Mouse (Mus musculus): Measurements from ENCODE around the gene Cct7. TPM values are rescaled to one million over a fixed set of nuclear protein-coding genes. Genes with fewer than 3 reads are reported as not detected.

Cct7 gene
- polyA plus RNA-seq (2015; fragmentation: Nextera tagmentation; extraction: Ambion mirVana), result 559 and 582 TPM in 2 replicates

- peak; percentile 94 for ATAC-seq (ENCODE audit: low FRiP score)
- Histone ChIP-seq H3K27me3 (replicated peaks) (no peaks in the 10 kb centered on the region), H3K4me2 (peak within 1 kb of the TSS; percentile 96), H3K27ac (replicated peaks) (peak within 1 kb of the TSS; percentile 87), H3K4me3 (replicated peaks) (peak within 1 kb of the TSS; percentile 78), H3K9me3 (replicated peaks) (no peaks in the 10 kb centered on the region), H3K9ac (replicated peaks) (peak within 1 kb of the TSS; percentile 67), H3K36me3 (peaks cover 12% of the 10 kb centered on the region), H3K4me1 (peaks cover 41% of the 10 kb centered on the region)
- WGBS, result 3% methylated on average over 95 of the region's 96 CpGs
Measured at GRCm38 (mm10) chr6:85450697-85451663, at the start of gene Cct7. Gene Cct7 (plus strand): TSS chr6:85451514.

GRCm38 (mm10) chr6:85402613-85403012, 48.7 kb upstream of the Cct7 start:
- no peak overlapping the region for H3K4me2 ChIP-seq
- no peaks in the 10 kb centered on the region for H3K36me3 ChIP-seq
- ATAC-seq (ENCODE audit: low FRiP score), result no peak
- peaks cover 5% of the 10 kb centered on the region; the same call in 1 of the 2 replicates for H3K4me1 ChIP-seq
- no peak overlapping the region for H3K4me3 ChIP-seq (replicated peaks)
- H3K27me3 ChIP-seq (replicated peaks), result peaks cover 12% of the 10 kb centered on the region
- H3K27ac ChIP-seq (replicated peaks), result peak overlapping the region; percentile 41; the same call in 1 of the 2 replicates
- no peaks in the 10 kb centered on the region for H3K9me3 ChIP-seq (replicated peaks)
- no peak overlapping the region for H3K9ac ChIP-seq (replicated peaks)
- 50% methylated on average over 2 of the region's 2 CpGs for whole genome bisulfite sequencing

- Histone ChIP-seq H3K4me2 (no peak overlapping the region), H3K9ac (replicated peaks) (no peak overlapping the region), H3K9me3 (replicated peaks) (no peaks in the 10 kb centered on the region), H3K4me1 (peaks cover 5% of the 10 kb centered on the region; the same call in 1 of the 2 replicates), H3K27ac (replicated peaks) (peak overlapping the region; percentile 41; the same call in 1 of the 2 replicates), H3K4me3 (replicated peaks) (no peak overlapping the region), H3K36me3 (no peaks in the 10 kb centered on the region), H3K27me3 (replicated peaks) (peaks cover 17% of the 10 kb centered on the region)
- 60% methylated on average over 10 of the region's 10 CpGs for WGBS
- no peak for ATAC-seq (ENCODE audit: low FRiP score)
Measured at GRCm38 (mm10) chr6:85403039-85403438, 48.3 kb upstream of the Cct7 start.

- Histone ChIP-seq H3K36me3 (no peaks in the 10 kb centered on the region), H3K4me3 (replicated peaks) (peak overlapping the region; percentile 29), H3K4me2 (peak overlapping the region; percentile 55), H3K9me3 (replicated peaks) (no peaks in the 10 kb centered on the region), H3K4me1 (peaks cover 5% of the 10 kb centered on the region), H3K27me3 (replicated peaks) (peaks cover 42% of the 10 kb centered on the region), H3K9ac (replicated peaks) (peak overlapping the region; percentile 44), H3K27ac (replicated peaks) (no peak overlapping the region)
- no peak for ATAC-seq (ENCODE audit: low FRiP score)
- WGBS, result 1% methylated on average over 31 of the region's 31 CpGs
Measured at GRCm38 (mm10) chr6:85409003-85409402, 42.3 kb upstream of the Cct7 start.

GRCm38 (mm10) chr6:85410771-85411273, 40.5 kb upstream of the Cct7 start:
- no peak overlapping the region for H3K27ac ChIP-seq (replicated peaks)
- H3K4me1 ChIP-seq, result peaks cover 5% of the 10 kb centered on the region
- H3K9me3 ChIP-seq (replicated peaks), result no peaks in the 10 kb centered on the region
- H3K27me3 ChIP-seq (replicated peaks), result peaks cover 42% of the 10 kb centered on the region
- H3K4me3 ChIP-seq (replicated peaks), result no peak overlapping the region
- no peaks in the 10 kb centered on the region for H3K36me3 ChIP-seq
- 8% methylated on average over 13 of the region's 13 CpGs for WGBS
- 0 out of 2 replicates have a peak overlapping the region, but pooled peaks have one; percentile 13 for H3K4me2 ChIP-seq
- H3K9ac ChIP-seq (replicated peaks), result no peak overlapping the region
- ATAC-seq (ENCODE audit: low FRiP score), result peak; percentile 72

GRCm38 (mm10) chr6:85415829-85416228, 35.5 kb upstream of the Cct7 start:
- no peaks in the 10 kb centered on the region for H3K4me1 ChIP-seq
- H3K36me3 ChIP-seq, result no peaks in the 10 kb centered on the region
- ATAC-seq (ENCODE audit: low FRiP score), result no peak
- H3K4me2 ChIP-seq, result no peak overlapping the region
- H3K9ac ChIP-seq (replicated peaks), result no peak overlapping the region
- no peaks in the 10 kb centered on the region; the same call in 1 of the 2 replicates for H3K27me3 ChIP-seq (replicated peaks)
- 56% methylated on average over 3 of the region's 3 CpGs for WGBS
- no peak overlapping the region for H3K27ac ChIP-seq (replicated peaks)
- H3K9me3 ChIP-seq (replicated peaks), result no peaks in the 10 kb centered on the region
- H3K4me3 ChIP-seq (replicated peaks), result no peak overlapping the region

GRCm38 (mm10) chr6:85419150-85419549, 32.2 kb upstream of the Cct7 start:
- no peak for ATAC-seq (ENCODE audit: low FRiP score)
- Histone ChIP-seq H3K9ac (replicated peaks) (no peak overlapping the region), H3K4me1 (no peaks in the 10 kb centered on the region), H3K4me2 (no peak overlapping the region), H3K9me3 (replicated peaks) (no peaks in the 10 kb centered on the region), H3K4me3 (replicated peaks) (no peak overlapping the region), H3K27ac (replicated peaks) (no peak overlapping the region), H3K27me3 (replicated peaks) (peaks cover 14% of the 10 kb centered on the region), H3K36me3 (no peaks in the 10 kb centered on the region)
- WGBS, result 88% methylated on average over 2 of the region's 2 CpGs

- no peak for ATAC-seq (ENCODE audit: low FRiP score)
- no peak within 1 kb of the TSS for H3K9ac ChIP-seq (replicated peaks)
- no peak within 1 kb of the TSS for H3K4me3 ChIP-seq (replicated peaks)
- no peak within 1 kb of the TSS for H3K27ac ChIP-seq (replicated peaks)
- peaks cover 15% of the 10 kb centered on the region for H3K27me3 ChIP-seq (replicated peaks)
- WGBS, result 14% methylated on average over 28 of the region's 28 CpGs
- no peaks in the 10 kb centered on the region for H3K9me3 ChIP-seq (replicated peaks)
- no peaks in the 10 kb centered on the region for H3K4me1 ChIP-seq
- no peak within 1 kb of the TSS for H3K4me2 ChIP-seq
- no peaks in the 10 kb centered on the region for H3K36me3 ChIP-seq
Measured at GRCm38 (mm10) chr6:85423836-85424379, 27.4 kb upstream of the Cct7 start, which contains the start of gene Noto. Gene Noto (plus strand): TSS chr6:85423886.

GRCm38 (mm10) chr6:85431274-85431841, 20.0 kb upstream of the Cct7 start:
- H3K27me3 ChIP-seq (replicated peaks), result no peaks in the 10 kb centered on the region
- peaks cover 18% of the 10 kb centered on the region for H3K4me1 ChIP-seq
- H3K9ac ChIP-seq (replicated peaks), result peak overlapping the region; percentile 80
- no peaks in the 10 kb centered on the region for H3K36me3 ChIP-seq
- H3K9me3 ChIP-seq (replicated peaks), result no peaks in the 10 kb centered on the region
- no peak overlapping the region for H3K27ac ChIP-seq (replicated peaks)
- peak overlapping the region; percentile 89 for H3K4me2 ChIP-seq
- H3K4me3 ChIP-seq (replicated peaks), result peak overlapping the region; percentile 94
- WGBS, result 48% methylated on average over 8 of the region's 8 CpGs
- ATAC-seq (ENCODE audit: low FRiP score), result peak; percentile 74

GRCm38 (mm10) chr6:85431842-85432431, 19.4 kb upstream of the Cct7 start, which contains the start of gene Smyd5:
Gene Smyd5 (plus strand): TSS chr6:85431989.
- peak within 1 kb of the TSS; percentile 80 for H3K9ac ChIP-seq (replicated peaks)
- H3K36me3 ChIP-seq, result no peaks in the 10 kb centered on the region
- H3K27me3 ChIP-seq (replicated peaks), result no peaks in the 10 kb centered on the region
- no peaks in the 10 kb centered on the region for H3K9me3 ChIP-seq (replicated peaks)
- H3K4me1 ChIP-seq, result peaks cover 18% of the 10 kb centered on the region
- peak within 1 kb of the TSS; percentile 94 for H3K4me3 ChIP-seq (replicated peaks)
- 0% methylated on average over 39 of the region's 39 CpGs for whole genome bisulfite sequencing
- ATAC-seq (ENCODE audit: low FRiP score), result peak; percentile 90
- H3K4me2 ChIP-seq, result peak within 1 kb of the TSS; percentile 89
- H3K27ac ChIP-seq (replicated peaks), result no peak within 1 kb of the TSS

GRCm38 (mm10) chr6:85433865-85434264, 17.4 kb upstream of the Cct7 start:
- Histone ChIP-seq H3K27ac (replicated peaks) (no peak overlapping the region), H3K4me3 (replicated peaks) (no peak overlapping the region), H3K36me3 (peaks cover 8% of the 10 kb centered on the region), H3K4me2 (no peak overlapping the region), H3K9me3 (replicated peaks) (no peaks in the 10 kb centered on the region), H3K9ac (replicated peaks) (no peak overlapping the region), H3K4me1 (peaks cover 18% of the 10 kb centered on the region), H3K27me3 (replicated peaks) (no peaks in the 10 kb centered on the region)
- no peak for ATAC-seq (ENCODE audit: low FRiP score)
- WGBS, result 91% methylated on average over 5 of the region's 5 CpGs

All from neural tube, embryonic 15.5 days (tissue).